Mouse (Mus musculus): ENCODE measurements around the gene Tlk2. TPM values are rescaled to one million over a fixed set of nuclear protein-coding genes. Genes with fewer than 3 reads are reported as not detected.
A peak's percentile ranks its signal among the peaks of the same experiment; 100 is the strongest.

The Tlk2 gene
- polyA plus RNA-seq, 1 experiment from 2014 or later = 18.7 TPM

GRCm38 (mm10) chr11:105146593-105146992 is 32.0 kb upstream of the Tlk2 start, which contains the start of gene Gm10842:
Gene Gm10842 (plus strand): TSS chr11:105146893.
- H3K4me2 ChIP-seq (ENCODE audit: low read length) = no peak within 1 kb of the TSS
- no peak for ATAC-seq
- 78% methylated on average over 3 of the region's 3 CpGs for WGBS

GRCm38 (mm10) chr11:105149353-105149752 is 29.3 kb upstream of the Tlk2 start:
- Histone ChIP-seq H3K4me2 (ENCODE audit: low read length) (no peak overlapping the region), H3K27me3 (ENCODE audit: control insufficient read depth, insufficient read depth, low read depth, low read length) (no peaks in the 10 kb centered on the region), H3K4me1 (ENCODE audit: control insufficient read depth, insufficient read depth, low read length) (peaks cover 9% of the 10 kb centered on the region), H3K4me3 (ENCODE audit: low read depth, low read length) (no peak overlapping the region), H3K36me3 (ENCODE audit: control insufficient read depth, insufficient read depth, low read length) (no peaks in the 10 kb centered on the region), H3K27ac (ENCODE audit: low read length) (no peak overlapping the region), H3K9me3 (replicated peaks; ENCODE audit: control insufficient read depth, low read length, poor library complexity, severe bottlenecking) (no peaks in the 10 kb centered on the region), H3K9ac (ENCODE audit: low read depth, low read length) (no peak overlapping the region)
- 73% methylated on average over 3 of the region's 3 CpGs for whole genome bisulfite sequencing
- ATAC-seq = no peak

More at GRCm38 (mm10) chr11:105146593-105146992, 32.0 kb upstream of the Tlk2 start, which contains the start of gene Gm10842:
- Histone ChIP-seq H3K9ac (ENCODE audit: low read depth, low read length) (no peak within 1 kb of the TSS), H3K9me3 (replicated peaks; ENCODE audit: control insufficient read depth, low read length, poor library complexity, severe bottlenecking) (no peaks in the 10 kb centered on the region), H3K36me3 (ENCODE audit: control insufficient read depth, insufficient read depth, low read length) (no peaks in the 10 kb centered on the region), H3K4me3 (ENCODE audit: low read depth, low read length) (no peak within 1 kb of the TSS), H3K27me3 (ENCODE audit: control insufficient read depth, insufficient read depth, low read depth, low read length) (no peaks in the 10 kb centered on the region), H3K4me1 (ENCODE audit: control insufficient read depth, insufficient read depth, low read length) (peaks cover 3% of the 10 kb centered on the region), H3K27ac (ENCODE audit: low read length) (no peak within 1 kb of the TSS)

- no peak for ATAC-seq
- 93% methylated on average over 1 of the region's 1 CpGs for WGBS
- peaks cover 9% of the 10 kb centered on the region for H3K4me1 ChIP-seq (ENCODE audit: control insufficient read depth, insufficient read depth, low read length)
Measured at GRCm38 (mm10) chr11:105149766-105150165, 28.8 kb upstream of the Tlk2 start.

GRCm38 (mm10) chr11:105150691-105151090 is 27.9 kb upstream of the Tlk2 start:
- H3K36me3 ChIP-seq (ENCODE audit: control insufficient read depth, insufficient read depth, low read length) = no peaks in the 10 kb centered on the region
- H3K4me2 ChIP-seq (ENCODE audit: low read length) = no peak overlapping the region
- ATAC-seq = no peak
- no peak overlapping the region for H3K9ac ChIP-seq (ENCODE audit: low read depth, low read length)
- no peaks in the 10 kb centered on the region for H3K27me3 ChIP-seq (ENCODE audit: control insufficient read depth, insufficient read depth, low read depth, low read length)
- no peaks in the 10 kb centered on the region for H3K9me3 ChIP-seq (replicated peaks; ENCODE audit: control insufficient read depth, low read length, poor library complexity, severe bottlenecking)
- 60% methylated on average over 4 of the region's 4 CpGs for WGBS
- H3K4me3 ChIP-seq (ENCODE audit: low read depth, low read length) = no peak overlapping the region
- peaks cover 9% of the 10 kb centered on the region for H3K4me1 ChIP-seq (ENCODE audit: control insufficient read depth, insufficient read depth, low read length)
- H3K27ac ChIP-seq (ENCODE audit: low read length) = no peak overlapping the region

More at GRCm38 (mm10) chr11:105149766-105150165, 28.8 kb upstream of the Tlk2 start:
- no peaks in the 10 kb centered on the region for H3K27me3 ChIP-seq (ENCODE audit: control insufficient read depth, insufficient read depth, low read depth, low read length)
- H3K4me2 ChIP-seq (ENCODE audit: low read length) = no peak overlapping the region
- no peak overlapping the region for H3K27ac ChIP-seq (ENCODE audit: low read length)
- no peaks in the 10 kb centered on the region for H3K36me3 ChIP-seq (ENCODE audit: control insufficient read depth, insufficient read depth, low read length)
- no peak overlapping the region for H3K9ac ChIP-seq (ENCODE audit: low read depth, low read length)
- H3K4me3 ChIP-seq (ENCODE audit: low read depth, low read length) = no peak overlapping the region
- H3K9me3 ChIP-seq (replicated peaks; ENCODE audit: control insufficient read depth, low read length, poor library complexity, severe bottlenecking) = no peaks in the 10 kb centered on the region

- no peaks in the 10 kb centered on the region for H3K36me3 ChIP-seq (ENCODE audit: control insufficient read depth, insufficient read depth, low read length)
- H3K27me3 ChIP-seq (ENCODE audit: control insufficient read depth, insufficient read depth, low read depth, low read length) = no peaks in the 10 kb centered on the region
- no peak overlapping the region for H3K27ac ChIP-seq (ENCODE audit: low read length)
- ATAC-seq = 0 out of 2 replicates have a peak, but pooled peaks have one; percentile 36
- peaks cover 9% of the 10 kb centered on the region for H3K4me1 ChIP-seq (ENCODE audit: control insufficient read depth, insufficient read depth, low read length)
- H3K9ac ChIP-seq (ENCODE audit: low read depth, low read length) = peak overlapping the region; percentile 30; the same call in 1 of the 2 replicates
- H3K4me2 ChIP-seq (ENCODE audit: low read length) = peak overlapping the region; percentile 42
- WGBS = 23% methylated on average over 17 of the region's 19 CpGs
- H3K4me3 ChIP-seq (ENCODE audit: low read depth, low read length) = no peak overlapping the region; the same call in 1 of the 2 replicates
- H3K9me3 ChIP-seq (replicated peaks; ENCODE audit: control insufficient read depth, low read length, poor library complexity, severe bottlenecking) = no peaks in the 10 kb centered on the region
Measured at GRCm38 (mm10) chr11:105151226-105152016, 27.2 kb upstream of the Tlk2 start.

- no peaks in the 10 kb centered on the region for H3K36me3 ChIP-seq (ENCODE audit: control insufficient read depth, insufficient read depth, low read length)
- H3K4me3 ChIP-seq (ENCODE audit: low read depth, low read length) = no peak overlapping the region
- H3K4me2 ChIP-seq (ENCODE audit: low read length) = peak overlapping the region; percentile 42
- H3K27me3 ChIP-seq (ENCODE audit: control insufficient read depth, insufficient read depth, low read depth, low read length) = no peaks in the 10 kb centered on the region
- no peak overlapping the region for H3K27ac ChIP-seq (ENCODE audit: low read length)
- H3K4me1 ChIP-seq (ENCODE audit: control insufficient read depth, insufficient read depth, low read length) = peaks cover 9% of the 10 kb centered on the region
- no peak for ATAC-seq
- WGBS = no CpG with 5 or more reads among the region's 4 CpGs
- H3K9ac ChIP-seq (ENCODE audit: low read depth, low read length) = 0 out of 2 replicates have a peak overlapping the region, but pooled peaks have one; percentile 30
- H3K9me3 ChIP-seq (replicated peaks; ENCODE audit: control insufficient read depth, low read length, poor library complexity, severe bottlenecking) = no peaks in the 10 kb centered on the region
Measured at GRCm38 (mm10) chr11:105152017-105152300, 26.6 kb upstream of the Tlk2 start.

GRCm38 (mm10) chr11:105152357-105152899 is 26.2 kb upstream of the Tlk2 start:
- WGBS = 93% methylated on average over 11 of the region's 11 CpGs
- H3K27me3 ChIP-seq (ENCODE audit: control insufficient read depth, insufficient read depth, low read depth, low read length) = no peaks in the 10 kb centered on the region
- H3K9me3 ChIP-seq (replicated peaks; ENCODE audit: control insufficient read depth, low read length, poor library complexity, severe bottlenecking) = no peaks in the 10 kb centered on the region
- H3K9ac ChIP-seq (ENCODE audit: low read depth, low read length) = no peak overlapping the region
- no peak overlapping the region for H3K27ac ChIP-seq (ENCODE audit: low read length)
- H3K4me3 ChIP-seq (ENCODE audit: low read depth, low read length) = no peak overlapping the region
- no peaks in the 10 kb centered on the region for H3K36me3 ChIP-seq (ENCODE audit: control insufficient read depth, insufficient read depth, low read length)
- H3K4me2 ChIP-seq (ENCODE audit: low read length) = no peak overlapping the region
- no peak for ATAC-seq
- H3K4me1 ChIP-seq (ENCODE audit: control insufficient read depth, insufficient read depth, low read length) = peaks cover 9% of the 10 kb centered on the region

GRCm38 (mm10) chr11:105153068-105153833 is 25.4 kb upstream of the Tlk2 start:
- no peak overlapping the region for H3K27ac ChIP-seq (ENCODE audit: low read length)
- peak; percentile 68; the same call in 1 of the 2 replicates for ATAC-seq
- H3K9me3 ChIP-seq (replicated peaks; ENCODE audit: control insufficient read depth, low read length, poor library complexity, severe bottlenecking) = no peaks in the 10 kb centered on the region
- H3K36me3 ChIP-seq (ENCODE audit: control insufficient read depth, insufficient read depth, low read length) = no peaks in the 10 kb centered on the region
- H3K4me3 ChIP-seq (ENCODE audit: low read depth, low read length) = no peak overlapping the region
- H3K9ac ChIP-seq (ENCODE audit: low read depth, low read length) = no peak overlapping the region
- no peaks in the 10 kb centered on the region for H3K27me3 ChIP-seq (ENCODE audit: control insufficient read depth, insufficient read depth, low read depth, low read length)
- WGBS = 30% methylated on average over 12 of the region's 12 CpGs
- H3K4me1 ChIP-seq (ENCODE audit: control insufficient read depth, insufficient read depth, low read length) = peaks cover 9% of the 10 kb centered on the region
- no peak overlapping the region for H3K4me2 ChIP-seq (ENCODE audit: low read length)
